Mouse (Mus musculus) heart, embryonic 11.5 days (tissue): ENCODE measurements around the gene Fbxl16. TPM values are rescaled to one million over a fixed set of nuclear protein-coding genes. Genes with fewer than 3 reads are reported as not detected.
A peak's percentile ranks its signal among the peaks of the same experiment; 100 is the strongest.

Experiments
- ATAC-seq: fragments of 200-750 bp; cut with Nextera tagmentation; replicated peaks from 2 replicates; pipeline ENCODE4 v1.8.0; 2017; ENCODE audit warnings: moderate library complexity; ENCODE audit not compliant: insufficient number of reproducible peaks, low FRiP score, low TSS enrichment
- H3K27ac ChIP-seq: fragments of 300-500 bp; sonication (generic); 2 replicates; pipeline ENCODE4 v1.5.1; 2014; ENCODE audit warnings: mild to moderate bottlenecking, low read depth, low read length
- H3K27me3 ChIP-seq: fragments of 300-500 bp; sonication (generic); 2 replicates; pipeline ENCODE4 v1.6.1; 2014; ENCODE audit warnings: mild to moderate bottlenecking, low read length, mixed read lengths; ENCODE audit not compliant: control insufficient read depth, insufficient read depth
- H3K36me3 ChIP-seq: fragments of 300-500 bp; sonication (generic); 2 replicates; pipeline ENCODE4 v1.6.1; 2014; ENCODE audit warnings: mild to moderate bottlenecking, low read length, moderate library complexity, mixed read lengths; ENCODE audit not compliant: control insufficient read depth, insufficient read depth
- H3K4me1 ChIP-seq: fragments of 300-500 bp; sonication (generic); 2 replicates; pipeline ENCODE4 v1.6.1; 2014; ENCODE audit warnings: low read length; ENCODE audit not compliant: control insufficient read depth, insufficient read depth
- H3K4me2 ChIP-seq: fragments of 300-500 bp; sonication (generic); 2 replicates; pipeline ENCODE4 v1.6.1; 2014; ENCODE audit warnings: mild to moderate bottlenecking, moderate library complexity
- H3K4me3 ChIP-seq: fragments of 300-500 bp; sonication (generic); 2 replicates; pipeline ENCODE4 v1.5.1; 2014; ENCODE audit warnings: low read depth, low read length
- H3K9ac ChIP-seq: fragments of 300-500 bp; sonication (generic); 2 replicates; pipeline ENCODE4 v1.6.1; 2014; ENCODE audit warnings: mild to moderate bottlenecking, low read depth, low read length, moderate library complexity
- H3K9me3 ChIP-seq: fragments of 300-500 bp; sonication (generic); replicated peaks from 2 replicates; pipeline ENCODE4 v1.6.1; 2016; ENCODE audit warnings: low read length; ENCODE audit not compliant: control insufficient read depth
- WGBS: fragments of 180-500 bp; shearing (Covaris S2); extraction: QIAGEN DNeasy Blood & Tissue Kit; methylation state at CpG from one replicate; pipeline ENCODE4 v1.1.7; 2014; ENCODE audit not compliant: insufficient replicate concordance; 5-methylcytosine and 5-hydroxymethylcytosine counted together
- polyA plus RNA-seq: library from polyadenylated mRNA; unstranded; fragments of >200 nt; fragmentation: Nextera tagmentation; extraction: Ambion mirVana; gene quantifications from 2 replicates; pipeline ENCODE4 v1.2.1, GENCODE M21; 2014

The Fbxl16 gene
- polyA plus RNA-seq, 1 experiment from 2014 or later: 1.1 TPM

DNA sequence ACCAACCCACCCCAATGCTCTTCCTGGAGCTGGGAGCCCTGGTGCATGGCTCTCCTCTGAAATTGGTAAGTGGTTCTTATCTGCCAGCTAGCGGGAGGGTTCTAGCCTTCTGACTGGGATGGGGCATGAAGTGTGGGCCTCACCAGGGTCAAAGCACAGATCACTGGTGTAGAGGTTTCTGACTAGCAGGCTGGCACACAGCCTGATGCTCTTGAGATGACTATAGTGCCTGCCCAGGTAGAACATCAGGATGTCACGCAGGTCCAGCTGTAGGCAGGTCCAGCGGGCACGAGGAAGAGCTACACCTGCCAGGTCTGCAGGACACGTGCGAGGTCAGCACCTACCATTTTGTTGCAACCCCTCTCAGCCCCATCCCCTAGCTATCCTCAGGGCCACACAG lies 51.3 kb downstream of the Fbxl16 start:
- Histone ChIP-seq H3K4me2 (peak overlapping the region; percentile 85; the same call in 1 of the 2 replicates), H3K4me3 (no peak overlapping the region), H3K36me3 (no peaks in the 10 kb centered on the region), H3K27me3 (no peaks in the 10 kb centered on the region), H3K27ac (no peak overlapping the region), H3K4me1 (peaks cover 4% of the 10 kb centered on the region; the same call in 1 of the 2 replicates), H3K9ac (no peak overlapping the region), H3K9me3 (no peaks in the 10 kb centered on the region)
- 89% methylated on average over 6 of the region's 6 CpGs for WGBS
- no peak for ATAC-seq

DNA sequence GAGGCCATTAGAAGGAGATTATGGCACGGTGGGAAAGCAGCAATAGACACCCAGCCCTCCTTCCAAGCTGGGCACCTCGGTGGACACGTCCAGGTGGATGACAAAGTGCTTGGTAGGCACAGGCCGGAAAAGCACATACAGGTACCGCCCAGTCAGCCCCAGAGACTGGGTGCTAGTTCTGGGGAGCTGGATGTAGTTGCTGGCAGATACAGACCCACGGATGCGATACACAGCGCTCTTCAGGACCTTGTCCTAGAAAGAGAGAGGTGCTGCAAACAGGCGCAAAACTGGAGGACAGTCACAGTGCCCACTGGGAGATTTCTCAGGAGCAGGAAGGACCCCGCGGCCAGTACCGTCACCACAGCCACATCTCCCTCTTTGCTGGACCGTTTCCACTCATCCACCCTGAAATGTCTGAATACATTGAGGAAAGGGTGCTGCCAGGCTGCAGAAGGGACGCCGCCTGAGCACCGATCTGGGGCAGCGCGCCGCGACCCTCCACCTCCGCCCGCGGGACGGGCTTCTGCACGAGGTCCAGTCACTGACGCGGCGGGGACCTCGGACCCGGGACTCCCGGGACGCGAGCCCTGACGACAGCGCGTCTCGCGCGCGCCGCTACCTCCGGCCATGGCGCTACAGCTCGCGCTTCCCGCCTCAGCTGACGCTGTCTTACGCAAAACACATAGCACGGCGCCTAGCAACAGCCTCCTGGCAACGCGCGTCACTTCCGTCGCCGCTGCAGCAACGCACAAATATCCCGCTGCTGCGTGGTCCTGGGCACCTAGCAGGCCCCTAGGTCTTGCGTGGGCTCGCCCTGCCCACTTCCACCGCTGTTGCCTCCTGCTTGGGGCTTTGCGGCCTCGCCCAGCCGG lies 52.2 kb downstream of the Fbxl16 start, which contains the start of gene Wdr90:
Gene Wdr90 (minus strand): TSS at position 670 of the 872 bp plus-strand sequence.
- H3K27me3 ChIP-seq: no peaks in the 10 kb centered on the region
- peaks cover 4% of the 10 kb centered on the region; the same call in 1 of the 2 replicates for H3K4me1 ChIP-seq
- WGBS: 5% methylated on average over 65 of the region's 65 CpGs
- H3K9ac ChIP-seq: peak within 1 kb of the TSS; percentile 82
- H3K4me3 ChIP-seq: peak within 1 kb of the TSS; percentile 52
- peak; percentile 81; the same call in 1 of the 2 replicates for ATAC-seq
- H3K27ac ChIP-seq: peak within 1 kb of the TSS; percentile 70
- H3K9me3 ChIP-seq: no peaks in the 10 kb centered on the region
- no peaks in the 10 kb centered on the region for H3K36me3 ChIP-seq
- H3K4me2 ChIP-seq: peak within 1 kb of the TSS; percentile 85

DNA sequence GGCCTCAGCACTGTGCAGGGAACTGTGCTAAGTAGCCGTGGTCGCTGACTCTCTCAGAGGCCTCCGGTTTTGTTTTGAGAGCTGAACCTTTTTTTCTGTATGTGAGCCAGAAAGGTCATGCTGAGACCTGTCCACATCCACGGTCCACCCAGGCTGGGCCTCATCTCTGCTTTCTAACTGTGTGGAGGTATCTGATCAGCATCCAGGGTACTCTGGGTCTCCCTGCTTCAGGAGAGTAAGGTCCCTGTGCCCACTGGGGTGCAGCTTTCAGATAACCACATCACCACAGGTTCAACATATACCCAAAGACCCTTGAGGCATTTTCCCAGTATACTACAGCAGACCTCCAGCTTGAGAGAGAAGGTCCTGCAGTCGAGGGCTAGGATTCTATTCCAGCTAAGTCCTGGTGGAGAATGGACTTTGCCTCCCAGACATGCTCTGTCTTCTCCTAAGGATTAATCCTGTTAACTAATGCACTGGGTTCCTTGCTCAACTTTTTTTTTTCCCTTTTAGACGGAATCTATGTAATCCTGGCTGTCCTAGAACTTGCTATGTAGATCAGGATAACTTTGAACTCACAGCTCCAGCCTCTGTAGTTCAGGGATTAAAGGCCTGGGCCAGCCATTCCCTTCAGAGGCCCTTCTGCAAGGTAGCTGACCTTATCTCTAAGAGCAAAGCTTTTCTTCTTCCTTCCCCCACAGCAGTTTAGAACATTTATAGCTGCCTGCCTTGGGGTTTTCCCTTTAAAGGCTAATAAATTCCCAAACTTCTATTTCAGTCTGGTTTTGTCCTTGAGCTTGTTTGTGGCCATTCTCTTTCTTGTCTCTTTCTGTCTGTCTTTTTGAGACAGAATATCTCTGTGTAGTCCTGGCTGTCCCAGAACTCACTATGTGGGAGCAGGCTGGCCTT lies 53.1 kb downstream of the Fbxl16 start:
- peak overlapping the region; percentile 85 for H3K4me2 ChIP-seq
- H3K9me3 ChIP-seq: no peaks in the 10 kb centered on the region
- peak overlapping the region; percentile 52 for H3K4me3 ChIP-seq
- no peaks in the 10 kb centered on the region for H3K27me3 ChIP-seq
- H3K4me1 ChIP-seq: peaks cover 11% of the 10 kb centered on the region; the same call in 1 of the 2 replicates
- whole genome bisulfite sequencing: 10% methylated on average over 6 of the region's 6 CpGs
- peak overlapping the region; percentile 82 for H3K9ac ChIP-seq
- peak overlapping the region; percentile 70 for H3K27ac ChIP-seq
- no peaks in the 10 kb centered on the region for H3K36me3 ChIP-seq
- 0 out of 2 replicates have a peak, but pooled peaks have one; percentile 38 for ATAC-seq

DNA sequence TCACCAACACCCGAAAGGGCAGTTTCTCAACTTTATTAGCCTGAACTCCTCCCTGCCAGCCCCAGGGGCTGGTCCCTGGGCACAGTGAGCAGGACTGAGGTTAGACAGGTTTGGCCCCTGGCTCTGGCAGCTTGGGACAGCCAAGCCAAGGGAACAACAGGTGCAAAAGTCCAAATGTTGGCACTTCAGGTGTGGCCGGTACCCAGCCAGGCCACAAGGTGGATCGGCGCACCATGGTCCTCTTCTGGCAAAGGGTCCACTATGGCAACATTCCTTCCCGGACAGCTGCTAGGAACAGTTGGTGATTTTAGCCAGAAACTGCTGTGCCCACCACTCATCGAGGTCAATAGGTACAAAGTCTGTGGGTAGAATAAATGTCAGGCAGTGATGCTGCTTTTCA lies 54.8 kb downstream of the Fbxl16 start:
- 91% methylated on average over 6 of the region's 6 CpGs for whole genome bisulfite sequencing
- H3K27ac ChIP-seq: no peak overlapping the region
- H3K27me3 ChIP-seq: no peaks in the 10 kb centered on the region
- H3K9me3 ChIP-seq: no peaks in the 10 kb centered on the region
- no peak overlapping the region for H3K4me3 ChIP-seq
- no peaks in the 10 kb centered on the region for H3K36me3 ChIP-seq
- no peak overlapping the region for H3K4me2 ChIP-seq
- no peak for ATAC-seq
- H3K9ac ChIP-seq: no peak overlapping the region
- peaks cover 12% of the 10 kb centered on the region; the same call in 1 of the 2 replicates for H3K4me1 ChIP-seq

DNA sequence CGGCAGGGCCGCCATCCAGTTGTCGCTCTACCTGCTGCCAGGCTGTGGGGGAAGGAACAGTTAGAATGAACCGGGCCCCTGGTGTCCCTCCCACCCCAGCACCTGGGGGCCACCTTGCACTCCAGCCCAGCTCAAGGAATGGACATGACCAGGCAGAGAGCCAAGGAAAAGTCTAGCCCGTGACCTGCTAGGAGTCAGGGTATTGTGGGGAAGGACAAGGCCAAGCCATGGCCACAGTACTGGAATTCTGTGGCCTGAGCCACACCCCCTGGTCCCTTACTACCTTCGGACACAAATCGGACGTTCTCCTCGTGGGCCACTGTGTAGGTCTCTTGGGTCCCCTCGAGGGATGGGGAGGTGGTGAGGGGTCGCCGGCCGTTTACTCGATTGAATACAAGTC lies 55.4 kb downstream of the Fbxl16 start:
- H3K4me1 ChIP-seq: peaks cover 12% of the 10 kb centered on the region; the same call in 1 of the 2 replicates

DNA sequence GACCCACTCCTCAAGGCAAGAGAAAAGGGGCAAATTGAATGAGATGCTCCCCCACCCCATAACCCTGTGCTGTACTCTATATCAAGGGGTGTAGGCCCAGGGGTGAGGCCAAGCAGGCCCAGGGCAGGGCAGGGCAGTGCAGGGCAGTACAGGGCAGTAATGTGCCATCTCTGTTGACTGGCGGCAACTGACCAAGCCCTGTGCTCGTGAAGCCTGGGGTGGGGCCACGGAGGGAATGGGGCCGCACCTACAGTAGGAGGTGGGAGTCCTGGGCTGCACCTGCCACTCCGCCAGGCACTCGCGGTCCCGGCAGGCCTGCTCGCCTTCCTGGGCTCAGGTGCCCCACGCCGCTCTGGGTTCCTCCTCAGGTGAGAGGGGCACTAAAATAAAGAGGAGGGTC lies 56.4 kb downstream of the Fbxl16 start:
- H3K36me3 ChIP-seq: no peaks in the 10 kb centered on the region
- no peak overlapping the region for H3K9ac ChIP-seq
- no peak overlapping the region for H3K27ac ChIP-seq
- H3K9me3 ChIP-seq: no peaks in the 10 kb centered on the region
- H3K4me1 ChIP-seq: peaks cover 12% of the 10 kb centered on the region; the same call in 1 of the 2 replicates
- H3K27me3 ChIP-seq: no peaks in the 10 kb centered on the region
- ATAC-seq: no peak
- no peak overlapping the region for H3K4me3 ChIP-seq
- WGBS: 86% methylated on average over 11 of the region's 11 CpGs
- H3K4me2 ChIP-seq: no peak overlapping the region

More for the DNA sequence above, 55.4 kb downstream of the Fbxl16 start:
- WGBS: 88% methylated on average over 14 of the region's 14 CpGs
- ATAC-seq: no peak
- H3K27ac ChIP-seq: no peak overlapping the region
- no peak overlapping the region for H3K9ac ChIP-seq
- H3K4me2 ChIP-seq: no peak overlapping the region
- H3K27me3 ChIP-seq: no peaks in the 10 kb centered on the region
- no peak overlapping the region for H3K4me3 ChIP-seq
- no peaks in the 10 kb centered on the region for H3K9me3 ChIP-seq
- H3K36me3 ChIP-seq: no peaks in the 10 kb centered on the region

DNA sequence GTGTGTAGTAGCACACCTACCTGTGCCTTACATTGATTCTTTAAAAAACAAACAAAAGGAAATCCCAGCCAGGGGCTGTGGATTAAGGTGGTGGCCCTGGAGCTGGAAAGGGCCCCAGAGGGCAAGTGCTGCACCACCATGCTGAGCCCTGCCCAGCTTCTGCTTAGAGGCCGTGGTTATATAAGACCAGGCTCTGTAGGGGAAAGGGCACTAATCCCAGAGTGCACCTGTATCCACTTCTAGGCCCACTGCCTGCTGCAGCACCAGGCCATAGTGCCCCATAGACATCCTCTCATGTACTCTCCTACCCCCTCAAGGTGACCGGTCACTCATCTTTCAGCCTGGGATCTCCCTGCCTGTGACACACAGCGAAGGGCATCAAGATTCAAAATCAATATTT lies 57.3 kb downstream of the Fbxl16 start:
- H3K9me3 ChIP-seq: no peaks in the 10 kb centered on the region
- H3K4me2 ChIP-seq: no peak overlapping the region; the same call in 1 of the 2 replicates
- no peak for ATAC-seq
- H3K27me3 ChIP-seq: no peaks in the 10 kb centered on the region
- peaks cover 12% of the 10 kb centered on the region; the same call in 1 of the 2 replicates for H3K4me1 ChIP-seq
- no peaks in the 10 kb centered on the region for H3K36me3 ChIP-seq
- 88% methylated on average over 3 of the region's 3 CpGs for WGBS
- no peak overlapping the region for H3K27ac ChIP-seq
- no peak overlapping the region; the same call in 1 of the 2 replicates for H3K9ac ChIP-seq
- no peak overlapping the region for H3K4me3 ChIP-seq

DNA sequence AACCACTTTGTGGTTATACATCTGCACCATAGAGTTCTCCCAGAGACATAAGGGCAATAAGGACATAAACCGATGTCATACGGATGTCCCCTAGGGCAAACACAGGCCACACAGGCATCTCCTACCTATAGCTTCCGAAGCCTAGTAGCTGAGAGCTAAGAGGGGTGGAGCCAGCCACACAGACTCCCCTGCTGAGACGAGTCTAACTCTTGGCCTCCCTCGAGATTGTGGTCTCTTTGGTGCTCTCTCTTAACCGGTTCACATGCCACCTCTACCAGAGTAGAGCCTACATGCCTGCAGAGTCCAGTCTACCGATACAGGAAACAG lies 58.6 kb downstream of the Fbxl16 start:
- Histone ChIP-seq H3K4me2 (peak overlapping the region; percentile 94), H3K27me3 (no peaks in the 10 kb centered on the region)

More for the DNA sequence above, 58.6 kb downstream of the Fbxl16 start:
- Histone ChIP-seq H3K4me1 (peaks cover 8% of the 10 kb centered on the region; the same call in 1 of the 2 replicates), H3K36me3 (no peaks in the 10 kb centered on the region), H3K9me3 (no peaks in the 10 kb centered on the region), H3K9ac (peak overlapping the region; percentile 93), H3K27ac (peak overlapping the region; percentile 88; the same call in 1 of the 2 replicates), H3K4me3 (peak overlapping the region; percentile 98)
- 11% methylated on average over 7 of the region's 7 CpGs for WGBS
- ATAC-seq: no peak
